Mouse (Mus musculus) left cerebral cortex, postnatal 14 days (tissue): Measurements from ENCODE around the gene Trex1. TPM values are rescaled to one million over a fixed set of nuclear protein-coding genes. Genes with fewer than 3 reads are reported as not detected.
A peak's percentile ranks its signal among the peaks of the same experiment; 100 is the strongest.

Source experiments
- DNase-seq, 2 experiments: peaks; one replicate each; pipeline ENCODE4 v3.0.0; 2021 to 2022; ENCODE audit warnings: low spot score in 2 of 2, mixed read lengths in 1 of 2
- intact Hi-C: fragments of 180-260 bp; cut with DNase I; formaldehyde crosslinking; loops from one replicate; pipeline ENCODE4 v1.15.1; 2025
- long read RNA-seq, 2 experiments: library from polyadenylated mRNA; stranded (forward); transcript quantifications; one replicate each; pipeline ENCODE4 v2.0.0; 2021
- total RNA-seq, 2 experiments: library from RNA; stranded (reverse); gene quantifications; 2 replicates each; pipeline ENCODE4 v1.2.3; 2021

The Trex1 gene
- 10 to 100 TPM; 12.0 TPM for total RNA-seq
- long read RNA-seq, experiment 1, partial matches to known transcripts, result 0 of 3 reads
- long read RNA-seq, experiment 1, other reads (novel, unspliced or antisense), result 0 of 3 reads
- long read RNA-seq, experiment 2, partial matches to known transcripts, result 1 of 6 reads
- long read RNA-seq, experiment 2, other reads (novel, unspliced or antisense), result 0 of 6 reads

- intact Hi-C loops, result loop anchor here (1.0 kb wide), 1 partner anchor 57 kb away; no protein-coding TSS in a partner anchor
- peak; percentile 92 to 93 for DNase-seq
Observed at GRCm38 (mm10) chr9:109059136-109059903, at the start of gene Trex1. Gene Trex1 (minus strand): TSS chr9:109059734.

DNA sequence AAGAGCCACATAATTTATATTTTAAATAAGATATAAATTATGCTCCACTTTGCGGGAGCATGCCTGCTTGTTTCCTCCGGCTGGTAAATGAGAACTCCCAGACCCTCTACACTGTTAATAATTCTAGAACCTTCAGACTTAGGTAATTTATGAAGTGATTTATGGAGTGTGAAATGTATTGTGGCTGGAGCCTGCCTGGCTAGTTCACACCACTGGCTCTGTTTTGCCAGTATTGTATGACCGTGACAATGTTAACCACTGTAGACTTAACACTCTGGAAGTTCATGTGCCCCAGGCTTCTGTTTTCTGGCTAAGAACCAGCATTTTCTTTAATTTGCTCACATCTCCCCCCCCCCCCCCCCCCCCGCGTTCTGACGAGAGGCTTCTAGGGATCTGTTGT, 47.8 kb upstream of the Trex1 start:
- intact Hi-C loops, result no loop called here
- DNase-seq, result no peak

DNA sequence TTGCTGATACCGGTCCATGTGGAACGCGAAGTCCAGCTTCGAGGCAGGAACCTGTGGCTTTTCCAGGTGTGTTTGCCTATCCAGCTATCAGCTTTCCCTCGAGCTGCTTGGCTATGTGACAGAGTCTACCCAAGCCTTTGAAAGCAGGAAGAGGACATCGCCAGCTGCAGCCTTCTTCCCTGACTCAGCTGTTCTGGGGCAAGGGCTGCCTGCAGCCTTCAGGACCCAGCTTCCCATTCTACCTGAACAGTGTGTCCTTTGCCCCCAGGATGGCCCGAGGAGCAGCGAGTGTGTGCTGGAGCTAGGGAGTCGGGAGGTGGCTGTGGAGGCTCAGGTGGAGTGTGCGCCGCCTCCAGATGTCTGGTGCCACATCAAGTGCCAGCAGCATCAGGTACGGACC, 46.1 kb upstream of the Trex1 start:
- no peak for DNase-seq
- intact Hi-C loops, result no loop called here

GRCm38 (mm10) chr9:109105011-109105410, 45.5 kb upstream of the Trex1 start:
- intact Hi-C loops, result no loop called here
- peak; percentile 44 to 51 for DNase-seq

GRCm38 (mm10) chr9:109104083-109104482, 44.5 kb upstream of the Trex1 start:
- DNase-seq, result no peak
- intact Hi-C loops, result no loop called here

DNA sequence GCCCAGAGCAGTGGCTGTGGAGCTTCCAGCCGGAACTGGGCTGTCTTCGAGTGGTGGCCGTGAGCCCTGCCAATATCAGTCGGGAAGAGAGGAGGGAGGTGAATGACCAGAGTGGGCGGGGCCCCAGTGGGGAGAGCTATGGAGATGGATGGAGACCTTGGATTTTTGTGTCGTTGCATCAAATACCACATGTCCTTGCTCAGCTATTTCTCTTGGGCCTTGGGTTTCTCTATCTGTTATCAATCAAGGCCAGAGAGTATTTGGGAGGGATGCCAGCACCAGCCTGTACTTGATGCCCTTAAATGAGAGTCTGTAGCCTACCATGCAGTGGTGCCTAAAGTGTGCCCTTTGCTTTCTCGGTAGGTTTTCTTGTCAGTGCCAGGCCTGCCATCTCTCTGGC, 43.7 kb upstream of the Trex1 start:
- DNase-seq, result no peak
- intact Hi-C loops, result no loop called here

DNA sequence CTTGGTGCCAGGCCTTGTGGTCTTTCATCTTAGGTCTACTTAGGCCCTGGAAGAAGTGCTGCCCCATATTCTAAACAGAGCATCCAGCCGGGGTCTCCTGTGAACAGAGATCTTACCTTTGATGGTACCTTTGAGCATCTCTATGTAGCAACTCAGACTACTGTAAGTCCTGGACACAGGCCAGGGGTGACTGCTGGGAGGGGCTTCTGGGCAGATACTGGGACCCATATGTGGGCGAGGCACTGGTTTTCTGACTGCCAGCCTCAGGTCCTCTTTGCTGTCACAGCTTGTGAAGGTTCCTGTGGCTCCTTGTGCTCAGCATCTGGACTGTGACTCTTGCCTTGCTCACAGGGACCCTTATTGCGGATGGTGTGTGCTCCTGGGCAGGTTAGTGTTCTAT, 43.0 kb upstream of the Trex1 start:
- intact Hi-C loops, result no loop called here
- no peak for DNase-seq

DNA sequence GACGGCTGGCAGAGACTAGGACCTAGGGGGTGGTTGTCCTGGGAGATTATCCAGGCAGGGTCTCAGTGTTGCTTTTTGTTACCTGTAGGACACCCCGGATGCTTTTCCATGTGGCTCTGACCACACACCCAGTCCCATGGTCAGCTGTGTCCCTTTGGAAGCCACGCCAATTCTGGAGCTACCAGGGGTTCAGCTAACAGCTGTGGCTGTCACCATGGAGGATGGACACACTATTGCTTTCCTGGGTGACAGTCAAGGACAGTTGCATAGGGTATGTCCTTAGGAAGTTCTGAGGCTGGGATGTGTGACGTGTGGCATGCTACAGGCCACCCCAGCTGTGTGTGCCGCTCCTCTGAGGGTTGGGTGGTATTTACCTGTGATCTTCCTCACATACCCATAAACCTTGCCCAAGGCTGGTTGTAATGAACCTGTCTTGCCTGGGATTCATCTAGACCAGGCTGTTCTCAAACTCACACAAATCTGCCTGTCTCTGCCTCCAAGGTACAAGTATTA, 42.5 kb upstream of the Trex1 start:
- DNase-seq, result no peak
- intact Hi-C loops, result no loop called here

DNA sequence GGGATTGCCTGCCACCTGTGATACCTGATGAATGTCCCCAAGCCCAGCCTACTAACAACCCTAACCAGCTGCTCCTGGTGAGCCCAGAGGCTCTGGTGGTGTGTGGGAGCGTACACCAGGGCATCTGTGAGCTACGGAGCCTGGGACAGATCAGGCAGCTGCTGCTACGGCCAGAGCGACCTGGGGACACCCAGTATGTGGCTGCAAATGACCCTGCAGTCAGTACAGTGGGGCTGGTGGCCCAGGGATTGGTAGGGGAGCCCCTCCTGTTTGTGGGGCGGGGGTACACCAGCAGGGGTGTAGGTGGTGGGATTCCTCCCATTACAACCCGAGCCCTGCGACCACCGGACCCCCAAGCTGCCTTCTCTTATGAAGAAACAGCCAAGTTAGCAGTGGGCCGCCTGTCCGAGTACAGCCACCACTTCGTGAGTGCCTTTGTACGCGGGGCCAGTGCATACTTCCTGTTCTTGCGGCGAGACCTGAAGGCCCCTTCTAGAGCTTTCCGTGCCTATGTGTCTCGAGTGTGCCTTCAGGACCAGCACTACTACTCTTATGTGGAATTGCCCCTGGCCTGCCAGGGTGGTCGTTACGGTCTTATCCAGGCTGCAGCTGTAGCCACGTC, 40.9 kb upstream of the Trex1 start:
- no peak for DNase-seq
- intact Hi-C loops, result no loop called here

GRCm38 (mm10) chr9:109098969-109099368, 39.4 kb upstream of the Trex1 start:
- intact Hi-C loops, result loop anchor here (10.0 kb wide), 1 partner anchor 736 kb away; the partner anchor contains the start of gene Nme6
- DNase-seq, result peak in 1 of 2 experiments; percentile 54

GRCm38 (mm10) chr9:109098366-109098765, 38.8 kb upstream of the Trex1 start:
- intact Hi-C loops, result loop anchor here (10.0 kb wide), 1 partner anchor 736 kb away; the partner anchor contains the start of gene Nme6
- DNase-seq, result no peak

GRCm38 (mm10) chr9:109097831-109098230, 38.3 kb upstream of the Trex1 start:
- intact Hi-C loops, result loop anchor here (10.0 kb wide), 1 partner anchor 737 kb away; the partner anchor contains the start of gene Nme6

DNA sequence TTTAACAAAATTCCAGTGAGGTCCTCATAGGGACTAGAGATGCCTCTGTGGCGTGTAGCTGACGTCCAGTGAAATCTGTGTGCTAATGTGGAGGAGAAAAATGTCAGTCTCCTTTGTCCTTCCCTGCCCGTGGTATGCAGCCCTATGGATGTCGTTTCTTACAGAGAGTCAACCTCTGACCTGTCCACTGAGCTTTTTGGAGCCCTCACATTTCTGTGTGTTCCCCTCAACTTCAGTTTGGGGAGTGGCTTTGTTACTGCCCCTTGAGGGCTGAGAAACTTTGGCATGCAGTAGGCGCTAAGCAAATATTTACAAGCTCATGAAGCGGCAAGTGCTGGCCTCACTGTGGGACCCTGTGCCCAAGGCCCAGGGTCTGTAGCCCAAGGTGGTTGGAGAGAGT, 37.8 kb upstream of the Trex1 start:
- intact Hi-C loops, result loop anchor here (10.0 kb wide), 1 partner anchor 738 kb away; the partner anchor contains the start of gene Nme6
- no peak for DNase-seq

More at GRCm38 (mm10) chr9:109097831-109098230, 38.3 kb upstream of the Trex1 start:
- peak; percentile 68 to 76 for DNase-seq

- intact Hi-C loops, result loop anchor here (10.0 kb wide), 1 partner anchor 738 kb away; the partner anchor contains the start of gene Nme6
Observed at GRCm38 (mm10) chr9:109096856-109097255, 37.3 kb upstream of the Trex1 start.

DNA sequence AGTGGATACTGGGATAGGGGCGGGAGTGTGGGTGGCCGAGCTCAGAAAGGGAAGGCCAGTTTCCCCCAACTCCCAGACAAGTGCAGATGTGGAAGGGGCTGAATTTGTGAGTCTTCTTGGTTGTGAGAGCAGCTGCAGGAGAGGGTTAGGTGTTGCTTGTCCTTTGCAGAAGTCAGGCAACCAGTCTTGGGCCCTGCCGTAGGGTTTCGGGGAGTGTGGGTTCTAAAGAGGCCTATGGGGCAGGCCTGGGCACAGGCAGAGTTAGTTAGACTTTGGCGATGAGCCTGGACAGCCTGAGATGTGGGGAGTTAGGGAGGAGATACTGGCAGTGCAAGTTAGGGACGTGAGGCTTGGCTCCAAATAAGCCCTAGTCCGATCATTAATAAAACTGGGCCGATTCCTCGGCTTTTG, 36.7 kb upstream of the Trex1 start:
- intact Hi-C loops, result loop anchor here (10.0 kb wide), 1 partner anchor 739 kb away; the partner anchor contains the start of gene Nme6
- DNase-seq, result peak in 1 of 2 experiments; percentile 37

More at GRCm38 (mm10) chr9:109096856-109097255, 37.3 kb upstream of the Trex1 start:
- DNase-seq, result no peak

DNA sequence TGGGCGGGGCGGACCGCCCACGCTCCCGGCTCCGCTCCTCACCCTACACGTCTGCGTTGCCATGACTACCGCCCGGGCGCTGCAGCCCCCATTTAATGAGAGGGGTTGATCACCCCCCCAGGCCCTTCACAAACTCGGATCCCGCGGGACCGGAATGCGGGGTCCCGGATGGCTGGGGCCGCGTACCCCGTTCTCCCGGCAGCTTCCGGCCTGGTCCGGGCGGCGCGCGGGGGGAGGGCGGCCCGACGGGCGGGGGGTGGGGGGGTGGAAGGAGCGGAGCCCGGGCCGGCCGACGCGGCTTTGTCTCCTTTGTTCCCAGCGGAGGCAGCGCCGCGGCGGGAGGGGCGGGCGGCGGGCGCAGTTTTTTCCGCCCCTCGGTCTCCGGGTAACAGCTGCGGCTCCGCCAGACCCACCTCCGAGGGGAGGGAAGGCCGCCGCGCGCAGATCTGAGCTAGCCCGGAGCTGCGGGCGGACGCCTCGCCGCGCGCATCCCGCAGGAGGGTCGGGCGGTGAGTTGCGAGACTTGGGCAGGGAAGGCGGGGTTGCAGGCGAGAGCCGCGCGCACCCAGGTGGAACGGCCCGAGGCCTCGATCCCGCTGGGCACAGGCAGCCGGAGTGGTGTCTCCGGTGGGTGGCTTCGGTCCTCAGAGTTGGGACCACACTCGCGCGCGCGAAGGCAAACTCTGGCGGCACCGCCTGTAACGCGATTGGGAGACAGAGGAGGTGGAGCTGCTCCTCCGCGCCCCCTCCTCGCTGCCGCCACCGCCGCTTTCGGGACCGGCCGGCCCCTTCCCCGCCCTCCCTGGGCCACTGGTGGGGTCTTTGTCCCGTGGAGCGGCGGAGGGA, 35.8 kb upstream of the Trex1 start, which contains the start of gene Plxnb1:
Plxnb1 (plus strand) TSS at position 253 of the 846 bp plus-strand sequence.
- intact Hi-C loops, result loop anchor here (10.0 kb wide), 1 partner anchor 739 kb away; the partner anchor contains the start of gene Nme6

GRCm38 (mm10) chr9:109094553-109095136, 35.1 kb upstream of the Trex1 start:
- intact Hi-C loops, result loop anchor here (10.0 kb wide), 1 partner anchor 740 kb away; the partner anchor contains the start of gene Nme6
- DNase-seq, result no peak

More for the DNA sequence above, 35.8 kb upstream of the Trex1 start, which contains the start of gene Plxnb1:
- DNase-seq, result peak; percentile 67 to 72
